Mouse (Mus musculus) neural tube, embryonic 11.5 days (tissue): ENCODE data around the gene Scap. TPM values are rescaled to one million over a fixed set of nuclear protein-coding genes. Genes with fewer than 3 reads are reported as not detected.
A peak's percentile ranks its signal among the peaks of the same experiment; 100 is the strongest.
"Not testable (repeated sequence)": the region's sequence is repeated elsewhere in the genome, so short reads cannot be mapped to it uniquely, and the experiment has no call there.

Experiments
- ATAC-seq: fragments of 200-750 bp; cut with Nextera tagmentation; 2 replicates; pipeline ENCODE4 v1.8.0; 2017; ENCODE audit warnings: moderate number of reproducible peaks, mild to moderate bottlenecking, moderate TSS enrichment, moderate library complexity; ENCODE audit not compliant: insufficient read depth, low FRiP score, low TSS enrichment
- DNase-seq: peaks from one replicate; pipeline ENCODE4 v3.0.0-alpha.2; 2015; ENCODE audit warnings: low spot score
- H3K27ac ChIP-seq: fragments of 300-500 bp; sonication (generic); 2 replicates; pipeline ENCODE4 v1.5.1; 2014; ENCODE audit warnings: low read depth, mild to moderate bottlenecking, low read length
- H3K27me3 ChIP-seq: fragments of 300-500 bp; sonication (generic); 2 replicates; pipeline ENCODE4 v1.6.1; 2014; ENCODE audit warnings: mild to moderate bottlenecking, low read length, mixed read lengths; ENCODE audit not compliant: control insufficient read depth, insufficient read depth
- H3K36me3 ChIP-seq: fragments of 300-500 bp; sonication (generic); 2 replicates; pipeline ENCODE4 v1.6.1; 2014; ENCODE audit warnings: mild to moderate bottlenecking, low read length, moderate library complexity, mixed read lengths; ENCODE audit not compliant: control insufficient read depth, insufficient read depth
- H3K4me1 ChIP-seq: fragments of 300-500 bp; sonication (generic); 2 replicates; pipeline ENCODE4 v1.6.1; 2014; ENCODE audit warnings: low read length, mixed read lengths; ENCODE audit not compliant: control insufficient read depth, insufficient read depth
- H3K4me2 ChIP-seq: fragments of 300-500 bp; sonication (generic); 2 replicates; pipeline ENCODE4 v1.6.1; 2014; ENCODE audit warnings: low read depth, mild to moderate bottlenecking, moderate library complexity
- H3K4me3 ChIP-seq: fragments of 300-500 bp; sonication (generic); 2 replicates; pipeline ENCODE4 v1.5.1; 2014; ENCODE audit warnings: low read depth, low read length
- H3K9ac ChIP-seq: fragments of 300-500 bp; sonication (generic); 2 replicates; pipeline ENCODE4 v1.6.1; 2014; ENCODE audit warnings: mild to moderate bottlenecking, low read length
- H3K9me3 ChIP-seq: fragments of 300-500 bp; sonication (generic); 2 replicates; pipeline ENCODE4 v1.6.1; 2016; ENCODE audit warnings: low read length; ENCODE audit not compliant: control insufficient read depth
- WGBS: fragments of 180-500 bp; shearing (Covaris S2); extraction: QIAGEN DNeasy Blood & Tissue Kit; methylation state at CpG from one replicate; pipeline ENCODE4 v1.1.7; 2014; 5-methylcytosine and 5-hydroxymethylcytosine counted together
- polyA plus RNA-seq: library from polyadenylated mRNA; unstranded; fragments of >200 nt; fragmentation: Nextera tagmentation; extraction: Ambion mirVana; gene quantifications from 2 replicates; pipeline ENCODE4 v1.2.1, GENCODE M21; 2014

The Scap gene
- polyA plus RNA-seq, 1 experiment from 2014 or later, result 29.2 TPM

GRCm38 (mm10) chr9:110328178-110328577, 4.9 kb upstream of the Scap start:
- no peaks in the 10 kb centered on the region for H3K27me3 ChIP-seq
- no peaks in the 10 kb centered on the region for H3K4me1 ChIP-seq
- DNase-seq, result no peak
- H3K9ac ChIP-seq, result no peak overlapping the region
- H3K9me3 ChIP-seq, result no peaks in the 10 kb centered on the region
- no peak overlapping the region for H3K27ac ChIP-seq
- H3K4me2 ChIP-seq, result no peak overlapping the region
- ATAC-seq, result no peak
- no peak overlapping the region for H3K4me3 ChIP-seq
- 95% methylated on average over 2 of the region's 2 CpGs for WGBS
- H3K36me3 ChIP-seq, result no peaks in the 10 kb centered on the region

DNA sequence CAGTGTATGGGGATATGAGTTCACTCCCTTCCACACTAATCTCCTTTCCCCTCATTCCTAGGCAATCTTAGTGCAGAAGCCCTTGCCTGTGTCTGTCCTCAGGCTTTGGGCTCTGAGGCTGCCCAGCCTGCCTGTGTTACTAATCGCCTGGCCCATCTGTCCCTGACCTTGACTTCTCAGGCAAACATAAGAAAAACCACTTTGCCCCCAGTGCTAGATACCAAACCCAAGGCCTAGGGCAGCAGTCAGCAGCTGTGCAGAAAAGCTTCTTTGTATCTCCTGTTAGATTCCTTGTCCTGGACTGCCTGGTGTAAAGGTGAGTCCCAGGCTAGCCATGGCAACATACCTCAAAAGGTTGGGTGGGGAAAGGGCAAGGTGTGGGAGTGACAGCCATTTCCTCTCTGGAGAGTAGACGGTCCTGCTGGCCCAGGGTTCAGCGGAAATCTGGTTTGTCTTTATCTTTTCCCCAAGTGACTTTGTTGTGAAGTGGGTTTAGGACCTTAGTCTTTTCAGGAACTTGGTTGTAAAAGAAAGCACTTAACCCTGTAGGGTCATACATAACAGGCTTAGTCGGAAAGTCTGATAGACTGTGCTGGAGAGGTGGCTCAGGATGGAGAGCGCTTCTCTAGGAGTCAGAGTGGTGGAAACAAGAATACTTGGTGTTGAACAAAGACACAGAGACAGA, 4.0 kb upstream of the Scap start:
- Histone ChIP-seq H3K36me3 (no peaks in the 10 kb centered on the region), H3K4me2 (no peak overlapping the region), H3K9me3 (no peaks in the 10 kb centered on the region), H3K27me3 (no peaks in the 10 kb centered on the region), H3K4me1 (peaks cover 5% of the 10 kb centered on the region), H3K9ac (no peak overlapping the region), H3K4me3 (no peak overlapping the region), H3K27ac (no peak overlapping the region)
- 82% methylated on average over 5 of the region's 5 CpGs for WGBS
- no peak for DNase-seq
- no peak for ATAC-seq

DNA sequence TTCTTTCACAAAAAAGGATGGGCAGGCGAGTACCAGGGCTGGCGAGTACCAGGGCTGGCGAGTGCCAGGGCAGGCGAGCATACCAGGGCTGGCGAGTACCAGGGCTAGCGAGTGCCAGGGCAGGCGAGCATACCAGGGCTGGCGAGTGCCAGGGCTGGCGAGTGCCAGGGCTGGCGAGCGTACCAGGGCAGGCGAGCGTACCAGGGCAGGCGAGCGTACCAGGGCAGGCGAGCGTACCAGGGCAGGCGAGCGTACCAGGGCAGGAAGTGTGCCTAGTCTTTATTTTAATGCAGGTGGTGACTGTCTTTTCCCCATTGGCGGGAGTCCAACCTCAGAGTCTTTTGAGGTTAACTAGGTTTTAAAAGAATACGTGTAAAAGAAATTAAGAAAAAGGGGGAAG, 3.4 kb upstream of the Scap start:
- WGBS, result 92% methylated on average over 21 of the region's 21 CpGs
- H3K9ac ChIP-seq, result no peak overlapping the region
- H3K36me3 ChIP-seq, result no peaks in the 10 kb centered on the region
- H3K4me3 ChIP-seq, result no peak overlapping the region
- peaks cover 6% of the 10 kb centered on the region for H3K4me1 ChIP-seq
- no peak for ATAC-seq
- no peak overlapping the region for H3K27ac ChIP-seq
- no peaks in the 10 kb centered on the region for H3K9me3 ChIP-seq
- no peak for DNase-seq
- H3K4me2 ChIP-seq, result no peak overlapping the region
- H3K27me3 ChIP-seq, result no peaks in the 10 kb centered on the region

GRCm38 (mm10) chr9:110330341-110330740, 2.7 kb upstream of the Scap start:
- H3K4me1 ChIP-seq, result peaks cover 6% of the 10 kb centered on the region
- no peak for ATAC-seq
- no peak overlapping the region for H3K4me3 ChIP-seq
- no peaks in the 10 kb centered on the region for H3K36me3 ChIP-seq
- no peak overlapping the region for H3K27ac ChIP-seq
- H3K27me3 ChIP-seq, result no peaks in the 10 kb centered on the region
- no peak overlapping the region for H3K9ac ChIP-seq
- 71% methylated on average over 6 of the region's 6 CpGs for WGBS
- no peak overlapping the region for H3K4me2 ChIP-seq
- no peaks in the 10 kb centered on the region for H3K9me3 ChIP-seq
- DNase-seq, result no peak

GRCm38 (mm10) chr9:110330913-110331312, 2.2 kb upstream of the Scap start:
- not testable (repeated sequence) for H3K4me3 ChIP-seq, H3K4me1 ChIP-seq, H3K4me2 ChIP-seq, ATAC-seq, H3K9me3 ChIP-seq, H3K36me3 ChIP-seq, H3K27ac ChIP-seq, H3K9ac ChIP-seq, H3K27me3 ChIP-seq, DNase-seq
- WGBS, result 94% methylated on average over 4 of the region's 5 CpGs

- peak overlapping the region; percentile 68 for H3K9ac ChIP-seq
- ATAC-seq (no peak), DNase-seq (no peak)
- no peaks in the 10 kb centered on the region for H3K9me3 ChIP-seq
- H3K27me3 ChIP-seq, result no peaks in the 10 kb centered on the region
- no peaks in the 10 kb centered on the region for H3K36me3 ChIP-seq
- peak overlapping the region; percentile 88 for H3K4me3 ChIP-seq
- peaks cover 6% of the 10 kb centered on the region for H3K4me1 ChIP-seq
- WGBS, result 11% methylated on average over 12 of the region's 12 CpGs
- peak overlapping the region; percentile 87 for H3K4me2 ChIP-seq
- no peak overlapping the region for H3K27ac ChIP-seq
Observed at GRCm38 (mm10) chr9:110333896-110334259, 790 bp downstream of the Scap start.

- 73% methylated on average over 8 of the region's 8 CpGs for WGBS
- Histone ChIP-seq H3K27me3 (no peaks in the 10 kb centered on the region), H3K36me3 (no peaks in the 10 kb centered on the region), H3K9ac (no peak overlapping the region), H3K9me3 (no peaks in the 10 kb centered on the region), H3K4me3 (no peak overlapping the region), H3K4me2 (no peak overlapping the region), H3K27ac (no peak overlapping the region), H3K4me1 (peaks cover 6% of the 10 kb centered on the region)
- ATAC-seq, result no peak
- no peak for DNase-seq
Observed at GRCm38 (mm10) chr9:110334849-110335248, 1.8 kb downstream of the Scap start.

- H3K36me3 ChIP-seq, result no peaks in the 10 kb centered on the region
- no peak overlapping the region for H3K4me2 ChIP-seq
- no peak for ATAC-seq
- H3K27ac ChIP-seq, result no peak overlapping the region
- H3K9me3 ChIP-seq, result no peaks in the 10 kb centered on the region
- H3K4me3 ChIP-seq, result no peak overlapping the region
- H3K4me1 ChIP-seq, result no peaks in the 10 kb centered on the region
- H3K9ac ChIP-seq, result no peak overlapping the region
- no peak for DNase-seq
- 88% methylated on average over 5 of the region's 5 CpGs for WGBS
- no peaks in the 10 kb centered on the region for H3K27me3 ChIP-seq
Observed at GRCm38 (mm10) chr9:110340037-110340750, 7.1 kb downstream of the Scap start.

DNA sequence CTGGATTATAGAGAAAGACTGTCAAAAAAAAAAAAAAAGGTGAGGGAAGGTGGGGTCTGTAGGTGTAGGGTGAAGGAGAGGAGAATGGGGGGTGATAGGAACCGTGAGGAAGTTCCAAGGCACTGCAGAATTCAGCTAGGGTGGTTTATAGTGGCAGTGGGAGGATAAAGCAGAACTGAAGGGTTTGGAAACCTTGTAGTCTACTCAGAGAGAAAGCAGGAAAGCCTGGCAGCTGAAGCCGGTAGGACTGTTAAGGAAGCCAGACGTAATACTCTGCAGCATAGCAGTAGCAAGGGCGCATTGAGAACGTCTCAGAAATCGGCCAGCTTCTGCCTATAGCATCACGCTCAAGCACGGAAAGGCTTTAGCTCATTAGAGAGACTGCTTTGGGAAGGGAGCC, 8.9 kb downstream of the Scap start:
- 83% methylated on average over 8 of the region's 8 CpGs for WGBS
- no peaks in the 10 kb centered on the region for H3K4me1 ChIP-seq
- H3K27me3 ChIP-seq, result no peaks in the 10 kb centered on the region
- ATAC-seq, result no peak
- no peak for DNase-seq
- no peak overlapping the region for H3K9ac ChIP-seq
- no peaks in the 10 kb centered on the region for H3K9me3 ChIP-seq
- no peak overlapping the region for H3K4me3 ChIP-seq
- H3K4me2 ChIP-seq, result no peak overlapping the region
- H3K36me3 ChIP-seq, result no peaks in the 10 kb centered on the region
- no peak overlapping the region for H3K27ac ChIP-seq
